Mouse (Mus musculus): Measurements from ENCODE around the gene Ly6g5c. TPM values are rescaled to one million over a fixed set of nuclear protein-coding genes. Genes with fewer than 3 reads are reported as not detected.
A peak's percentile ranks its signal among the peaks of the same experiment; 100 is the strongest.

The Ly6g5c gene
- polyA plus RNA-seq, 1 experiment: not detected

GRCm38 (mm10) chr17:35082841-35083576 lies 25.1 kb upstream of the Ly6g5c start:
- TF ChIP-seq POLR2A (IDR thresholded peaks at IDR 0.05; ENCODE audit: borderline replicate concordance, extremely low read depth, insufficient read depth, insufficient read length, poor library complexity, severe bottlenecking) (no peak), CTCF (IDR thresholded peaks at IDR 0.05; ENCODE audit: borderline replicate concordance, extremely low read depth, insufficient read depth, insufficient read length) (no peak)
- DNase-seq (ENCODE audit: low read depth): no peak

DNA sequence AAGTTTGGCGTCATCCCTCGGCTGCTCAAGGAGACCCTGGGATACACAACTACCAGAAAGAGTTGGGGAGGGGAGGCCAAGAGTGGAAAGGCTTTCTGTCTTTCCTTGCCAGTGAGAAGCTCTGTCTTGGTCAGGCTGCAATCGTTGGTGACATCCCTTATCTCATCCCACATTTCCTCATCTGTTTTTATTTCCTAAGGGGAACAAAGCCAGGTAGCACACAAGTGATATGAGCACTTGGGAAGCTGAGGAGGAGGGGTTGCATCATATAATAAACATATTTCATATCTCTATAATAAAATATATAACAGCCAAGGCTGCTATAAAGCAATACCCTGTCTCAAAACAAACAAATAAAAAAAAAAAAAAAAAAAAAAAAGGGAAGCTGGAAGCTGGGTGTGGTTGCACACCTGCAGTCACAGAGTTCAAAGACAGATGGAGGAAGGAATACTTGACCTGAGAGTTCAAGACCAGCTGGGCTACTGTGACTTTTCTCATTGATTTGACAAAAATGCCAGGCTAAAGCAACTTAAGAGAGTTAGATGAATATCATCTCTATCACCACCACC lies 24.1 kb upstream of the Ly6g5c start:
- no peak for DNase-seq (ENCODE audit: low read depth)
- TF ChIP-seq CTCF (IDR thresholded peaks at IDR 0.05; ENCODE audit: borderline replicate concordance, extremely low read depth, insufficient read depth, insufficient read length): no peak
- no peak for TF ChIP-seq POLR2A (IDR thresholded peaks at IDR 0.05; ENCODE audit: borderline replicate concordance, extremely low read depth, insufficient read depth, insufficient read length, poor library complexity, severe bottlenecking)

DNA sequence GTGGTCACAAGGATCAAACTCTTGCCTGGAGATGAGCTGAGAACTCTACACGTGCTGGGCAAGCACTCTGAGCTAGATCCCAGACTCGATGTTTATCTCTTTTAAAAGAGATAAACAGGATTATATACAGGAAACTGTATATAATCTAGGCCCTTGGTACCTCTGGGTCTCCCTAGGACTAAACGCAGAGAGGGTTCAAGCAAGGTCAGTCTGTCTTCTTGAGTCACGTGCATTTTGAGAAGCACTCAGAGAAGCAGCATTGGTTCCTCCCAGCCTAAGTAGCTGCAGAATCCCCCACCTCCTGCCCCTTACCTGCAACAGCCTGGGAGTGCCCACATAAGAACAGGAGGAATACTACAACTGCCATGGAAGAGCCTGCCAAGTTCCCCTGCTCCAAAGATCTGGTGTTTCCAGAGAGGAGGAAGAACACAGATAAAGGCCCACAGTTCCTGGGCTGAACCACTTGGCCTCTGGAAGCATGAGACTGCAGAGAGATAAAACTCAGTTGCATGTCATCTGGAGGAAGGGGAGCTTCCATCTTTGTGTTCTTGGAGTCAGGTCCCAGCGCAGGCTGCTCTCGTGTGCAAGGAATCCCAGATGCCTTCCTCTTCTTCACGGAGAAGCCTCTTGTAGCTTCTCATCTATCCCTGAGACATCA lies 22.7 kb upstream of the Ly6g5c start, which contains the start of gene Ly6g6f:
Gene Ly6g6f (minus strand): TSS at position 403 of the 658 bp plus-strand sequence.
- TF ChIP-seq CTCF (IDR thresholded peaks at IDR 0.05; ENCODE audit: borderline replicate concordance, extremely low read depth, insufficient read depth, insufficient read length) (no peak), POLR2A (IDR thresholded peaks at IDR 0.05; ENCODE audit: borderline replicate concordance, extremely low read depth, insufficient read depth, insufficient read length, poor library complexity, severe bottlenecking) (no peak)
- no peak for DNase-seq (ENCODE audit: low read depth)

DNA sequence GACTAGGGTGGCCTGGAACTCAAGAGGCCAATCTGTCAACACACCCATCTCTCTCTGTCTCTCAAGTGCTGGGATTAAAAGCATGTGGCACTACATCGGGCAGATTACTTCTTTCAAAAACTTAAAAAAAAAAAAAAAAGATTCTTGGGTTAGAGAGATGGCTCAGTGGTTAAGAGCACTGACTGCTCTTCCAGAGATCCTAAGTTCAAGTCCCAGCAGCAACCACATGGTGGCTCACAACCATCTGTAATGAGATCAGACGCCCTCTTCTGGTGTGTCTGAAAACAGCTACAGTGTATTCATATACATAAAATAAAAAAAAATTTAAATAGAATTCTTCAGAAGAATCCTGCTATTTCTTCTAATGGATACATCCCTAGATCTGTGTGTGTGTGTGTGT lies 19.9 kb upstream of the Ly6g5c start:
- DNase-seq (ENCODE audit: low read depth): no peak
- TF ChIP-seq POLR2A (IDR thresholded peaks at IDR 0.05; ENCODE audit: borderline replicate concordance, extremely low read depth, insufficient read depth, insufficient read length, poor library complexity, severe bottlenecking) (no peak), CTCF (IDR thresholded peaks at IDR 0.05; ENCODE audit: borderline replicate concordance, extremely low read depth, insufficient read depth, insufficient read length) (no peak)

DNA sequence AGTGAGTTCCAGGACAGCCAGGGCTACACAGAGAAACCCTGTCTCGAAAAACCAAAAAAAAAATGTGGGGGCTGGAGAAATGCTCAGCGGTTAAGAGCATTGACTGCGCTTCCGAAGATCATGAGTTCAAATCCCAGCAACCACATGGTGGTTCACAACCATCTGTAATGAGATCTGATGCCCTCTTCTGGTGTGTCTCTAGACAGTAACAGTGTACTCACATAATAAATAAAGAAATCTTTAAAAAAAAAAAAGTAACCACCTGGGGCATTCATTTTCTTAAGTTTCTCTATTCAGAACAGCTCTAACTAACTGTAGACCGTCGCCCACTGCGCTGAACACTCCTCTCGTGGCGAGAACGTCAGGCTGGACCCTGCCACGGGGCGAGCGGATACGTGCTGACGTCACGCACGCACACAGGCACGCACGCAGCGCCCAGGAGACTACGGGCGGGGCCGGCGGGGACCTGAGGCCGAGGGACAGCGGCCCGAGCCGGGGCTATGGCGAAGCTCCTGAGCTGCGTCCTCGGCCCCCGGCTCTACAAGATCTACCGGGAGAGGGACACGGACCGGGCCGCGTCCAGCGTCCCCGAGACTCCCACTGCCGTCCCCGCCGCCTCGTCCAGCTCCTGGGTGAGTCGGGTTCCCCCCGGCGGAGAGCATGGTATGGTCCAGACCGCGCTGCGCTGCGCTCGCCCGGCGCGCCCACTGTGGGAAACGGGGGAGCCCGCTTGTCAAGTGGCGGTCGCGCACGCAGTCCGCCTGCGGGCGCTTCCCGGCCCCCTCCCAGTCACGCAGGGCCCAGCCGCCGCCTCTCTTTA lies 19.0 kb upstream of the Ly6g5c start, which contains the start of gene Abhd16a:
Gene Abhd16a (plus strand): TSS at position 439 of the 820 bp plus-strand sequence.
- peak; percentile 97 for DNase-seq (ENCODE audit: low read depth)
- TF ChIP-seq POLR2A (IDR thresholded peaks at IDR 0.05; ENCODE audit: borderline replicate concordance, extremely low read depth, insufficient read depth, insufficient read length, poor library complexity, severe bottlenecking): peak; percentile 90
- no peak for TF ChIP-seq CTCF (IDR thresholded peaks at IDR 0.05; ENCODE audit: borderline replicate concordance, extremely low read depth, insufficient read depth, insufficient read length)

DNA sequence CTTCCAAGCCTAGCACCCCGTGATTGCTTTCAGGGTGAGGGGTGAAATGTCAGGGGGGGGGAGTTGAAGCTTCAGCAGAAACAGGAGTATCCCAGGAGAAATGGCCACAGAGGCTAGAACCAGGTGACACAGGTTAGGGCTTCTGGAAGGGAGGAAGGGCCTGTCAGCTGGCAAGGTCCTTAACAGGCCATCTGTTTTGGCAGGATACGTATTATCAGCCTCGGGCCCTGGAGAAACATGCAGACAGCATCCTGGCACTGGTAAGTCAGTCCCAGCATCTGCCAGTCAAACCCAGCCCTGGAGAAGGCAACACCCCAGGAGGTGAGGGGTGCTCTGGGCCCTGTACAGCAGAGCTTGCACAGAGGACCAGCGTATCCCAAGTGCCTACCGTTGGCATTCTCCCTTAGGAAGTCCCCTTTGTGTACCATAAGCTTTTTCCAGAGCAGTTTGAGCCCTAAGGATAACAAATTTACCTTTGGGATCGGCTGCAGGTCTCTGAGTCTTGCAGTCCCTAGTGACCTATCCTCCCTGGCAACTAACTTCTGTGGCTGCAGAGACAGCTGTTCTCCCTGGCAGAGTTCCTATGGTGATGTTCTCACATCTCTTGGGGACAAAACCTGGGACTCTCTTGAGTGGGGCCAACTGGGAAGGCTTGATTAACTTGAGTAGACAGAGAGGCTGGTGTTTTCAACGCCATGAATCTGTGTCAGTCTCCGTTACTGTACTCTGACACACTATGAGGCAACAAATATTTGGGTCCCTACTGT lies 17.7 kb upstream of the Ly6g5c start:
- DNase-seq (ENCODE audit: low read depth): peak; percentile 78

DNA sequence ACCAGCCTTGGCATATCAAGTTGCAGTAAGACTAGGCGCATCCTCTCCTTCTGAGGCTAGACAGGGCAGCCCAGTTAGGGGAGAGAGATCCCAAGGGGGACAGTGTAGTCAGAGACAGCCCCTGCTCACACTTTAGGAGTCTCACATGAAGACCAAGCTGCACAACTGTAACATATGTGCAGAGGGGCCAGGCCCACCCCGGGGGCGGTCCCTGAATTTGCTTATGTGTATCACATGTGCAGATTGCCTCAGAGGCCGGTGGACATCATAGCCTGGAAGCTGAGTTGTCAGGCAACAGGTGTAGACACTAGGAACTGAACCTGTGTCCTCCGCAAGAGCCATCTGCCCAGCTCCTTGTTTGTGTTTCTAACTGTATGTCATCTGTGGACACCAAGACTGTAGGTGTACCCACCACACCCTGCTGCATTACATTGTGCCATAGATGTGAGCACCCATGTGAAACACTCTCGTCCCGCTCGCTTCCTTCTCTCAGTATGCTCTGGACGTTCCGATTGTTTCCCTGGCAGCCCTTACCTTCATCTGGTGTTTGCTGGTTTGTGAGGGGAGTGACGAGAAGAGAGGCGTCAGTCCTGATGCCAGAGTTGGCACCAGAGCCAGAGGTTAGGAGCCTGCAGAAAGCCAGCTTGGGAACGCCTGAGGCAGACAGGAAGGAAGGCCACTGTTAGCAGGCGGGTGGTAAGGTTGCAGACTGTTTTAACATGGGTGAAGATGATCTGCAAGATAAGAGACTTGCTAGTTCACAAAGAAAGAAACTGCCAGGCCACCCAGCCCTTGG lies 15.5 kb upstream of the Ly6g5c start:
- no peak for DNase-seq (ENCODE audit: low read depth)
- TF ChIP-seq POLR2A (IDR thresholded peaks at IDR 0.05; ENCODE audit: borderline replicate concordance, extremely low read depth, insufficient read depth, insufficient read length, poor library complexity, severe bottlenecking) (no peak), CTCF (IDR thresholded peaks at IDR 0.05; ENCODE audit: borderline replicate concordance, extremely low read depth, insufficient read depth, insufficient read length) (no peak)

More for the DNA sequence above, 17.7 kb upstream of the Ly6g5c start:
- TF ChIP-seq POLR2A (IDR thresholded peaks at IDR 0.05; ENCODE audit: borderline replicate concordance, extremely low read depth, insufficient read depth, insufficient read length, poor library complexity, severe bottlenecking) (no peak), CTCF (IDR thresholded peaks at IDR 0.05; ENCODE audit: borderline replicate concordance, extremely low read depth, insufficient read depth, insufficient read length) (no peak)

DNA sequence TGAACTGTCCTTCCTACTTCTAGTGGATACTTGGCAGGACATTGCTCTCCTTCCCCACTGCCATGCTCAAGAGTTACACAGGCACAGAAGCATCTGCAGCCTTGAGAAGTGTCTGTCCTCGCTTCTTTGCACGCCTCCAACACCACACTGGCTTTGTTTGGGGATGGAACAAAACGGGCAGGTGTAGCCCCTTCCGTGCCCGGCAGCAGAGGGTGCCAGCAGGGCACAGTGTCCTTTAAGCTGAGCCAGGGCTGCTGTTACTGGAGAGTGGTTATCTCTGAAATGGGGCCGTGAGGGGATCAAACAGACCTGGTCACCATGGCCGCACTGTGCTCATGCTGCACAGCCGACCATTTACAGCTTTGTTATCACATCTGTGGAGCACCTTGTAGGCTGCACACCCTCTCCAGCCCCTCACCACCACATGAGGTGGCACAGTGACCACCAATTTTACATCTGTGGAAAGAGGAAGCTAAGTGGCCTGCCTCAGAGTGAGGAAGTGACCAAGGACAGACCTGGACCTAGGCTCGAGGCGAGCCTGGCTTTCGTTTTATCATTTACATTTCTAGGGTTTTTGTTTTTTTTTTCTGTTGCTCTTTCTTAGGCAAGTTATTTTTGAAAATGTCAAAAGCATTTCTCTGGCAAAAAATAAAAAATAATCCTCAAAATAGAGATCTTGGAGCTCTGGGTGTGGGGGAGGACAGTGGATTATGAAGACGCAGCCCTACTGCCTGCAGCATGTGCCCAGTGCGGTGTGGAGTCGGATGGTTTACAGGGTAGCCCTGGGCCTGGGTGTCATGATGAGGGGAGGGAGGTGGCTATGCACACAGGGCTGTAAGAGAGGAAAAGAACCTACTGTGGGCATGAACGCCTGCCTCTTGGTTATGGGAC lies 13.4 kb upstream of the Ly6g5c start:
- TF ChIP-seq POLR2A (IDR thresholded peaks at IDR 0.05; ENCODE audit: borderline replicate concordance, extremely low read depth, insufficient read depth, insufficient read length, poor library complexity, severe bottlenecking) (no peak), CTCF (IDR thresholded peaks at IDR 0.05; ENCODE audit: borderline replicate concordance, extremely low read depth, insufficient read depth, insufficient read length) (no peak)
- no peak for DNase-seq (ENCODE audit: low read depth)

- DNase-seq (ENCODE audit: low read depth): no peak
- no peak for TF ChIP-seq POLR2A (IDR thresholded peaks at IDR 0.05; ENCODE audit: borderline replicate concordance, extremely low read depth, insufficient read depth, insufficient read length, poor library complexity, severe bottlenecking)
- no peak for TF ChIP-seq CTCF (IDR thresholded peaks at IDR 0.05; ENCODE audit: borderline replicate concordance, extremely low read depth, insufficient read depth, insufficient read length)
Observed at GRCm38 (mm10) chr17:35096597-35096996, 11.5 kb upstream of the Ly6g5c start.

All from brain, embryonic 14.5 days (tissue).